19 mouse cellular contexts compared by ENCODE assay signal in genomic region chr5:51882173-51882572, GRCm38 (mm10).
"Had no signal": no experiment of that assay in that cellular context is flagged by ENCODE, and none has a peak within 500 bp of the region (broad histone marks: within the 10 kb centered on the region; RNA-seq: fewer than 3 reads in every experiment).

No protein-coding gene starts in this region.

- H3K4me2 ChIP-seq: lung, embryonic 15.5 days; midbrain, embryonic 11.5 days; midbrain, embryonic 13.5 days; midbrain, embryonic 15.5 days; neural tube, embryonic 13.5 days; neural tube, embryonic 15.5 days; stomach, embryonic 15.5 days had no signal

- H3K36me3 ChIP-seq: lung, embryonic 15.5 days; midbrain, embryonic 13.5 days; midbrain, embryonic 15.5 days; neural tube, embryonic 13.5 days; neural tube, embryonic 15.5 days; stomach, embryonic 15.5 days had no signal

- DNase-seq: liver, postnatal 0 days; lung, adult 2 months; lung, postnatal 14 days; lung, postnatal 36 days; retina, postnatal 1 day; right cerebral cortex, adult 18-20 months; thymus, adult 2 months; thymus, postnatal 14 days; thymus, postnatal 36 days had no signal

- H3K27ac ChIP-seq: lung, embryonic 15.5 days; macrophage; midbrain, embryonic 13.5 days; midbrain, embryonic 15.5 days; neural tube, embryonic 13.5 days; neural tube, embryonic 15.5 days; stomach, embryonic 15.5 days; stomach, postnatal 0 days had no signal

- H3K4me1 ChIP-seq: lung, embryonic 15.5 days; megakaryocyte, embryonic 14.5 days; midbrain, embryonic 13.5 days; midbrain, embryonic 15.5 days; neural tube, embryonic 13.5 days; neural tube, embryonic 15.5 days; stomach, embryonic 15.5 days had no signal

- H3K4me3 ChIP-seq: lung, embryonic 15.5 days; megakaryocyte, embryonic 14.5 days; midbrain, embryonic 13.5 days; midbrain, embryonic 15.5 days; neural tube, embryonic 13.5 days; neural tube, embryonic 15.5 days; stomach, embryonic 15.5 days had no signal

- H3K9ac ChIP-seq: liver, postnatal 0 days; lung, embryonic 15.5 days; midbrain, embryonic 13.5 days; midbrain, embryonic 15.5 days; neural tube, embryonic 13.5 days; neural tube, embryonic 15.5 days; stomach, embryonic 15.5 days had no signal

- H3K27me3 ChIP-seq: lung, embryonic 15.5 days; megakaryocyte, embryonic 14.5 days; midbrain, embryonic 13.5 days; midbrain, embryonic 15.5 days; neural tube, embryonic 13.5 days; neural tube, embryonic 15.5 days; stomach, embryonic 15.5 days had no signal

- H3K9me3 ChIP-seq: lung, embryonic 15.5 days; midbrain, embryonic 13.5 days; midbrain, embryonic 15.5 days; neural tube, embryonic 13.5 days; neural tube, embryonic 15.5 days; stomach, embryonic 15.5 days had no signal
